Mouse (Mus musculus): Measurements from ENCODE around the gene Dusp3. TPM values are rescaled to one million over a fixed set of nuclear protein-coding genes. Genes with fewer than 3 reads are reported as not detected.
A peak's percentile ranks its signal among the peaks of the same experiment; 100 is the strongest.

Dusp3 gene
- polyA plus RNA-seq, 1 experiment from 2014 or later = 33.8 TPM

- ATAC-seq (replicated peaks; ENCODE audit: low FRiP score) = no peak
- H3K36me3 ChIP-seq = peaks cover 5% of the 10 kb centered on the region; the same call in 1 of the 2 replicates
- H3K9me3 ChIP-seq (replicated peaks) = no peaks in the 10 kb centered on the region
- peak overlapping the region; percentile 94 for H3K4me2 ChIP-seq
- H3K4me1 ChIP-seq = peaks cover 38% of the 10 kb centered on the region
- WGBS = 4% methylated on average over 23 of the region's 23 CpGs
- H3K27ac ChIP-seq = peak overlapping the region; percentile 88
- peak overlapping the region; percentile 53 for H3K9ac ChIP-seq
- H3K4me3 ChIP-seq (replicated peaks) = peak overlapping the region; percentile 66
- H3K27me3 ChIP-seq = peaks cover 59% of the 10 kb centered on the region
Measured at GRCm38 (mm10) chr11:102025991-102026660, 39.3 kb upstream of the Dusp3 start.

- Histone ChIP-seq H3K9me3 (replicated peaks) (no peaks in the 10 kb centered on the region), H3K4me2 (peak overlapping the region; percentile 94), H3K9ac (peak overlapping the region; percentile 12; the same call in 1 of the 2 replicates), H3K4me1 (peaks cover 38% of the 10 kb centered on the region), H3K4me3 (replicated peaks) (no peak overlapping the region), H3K27me3 (peaks cover 56% of the 10 kb centered on the region), H3K36me3 (peaks cover 5% of the 10 kb centered on the region; the same call in 1 of the 2 replicates), H3K27ac (no peak overlapping the region)
- WGBS = 38% methylated on average over 7 of the region's 7 CpGs
- no peak for ATAC-seq (replicated peaks; ENCODE audit: low FRiP score)
Measured at GRCm38 (mm10) chr11:102025354-102025753, 38.5 kb upstream of the Dusp3 start.

GRCm38 (mm10) chr11:102024875-102025274 is 38.1 kb upstream of the Dusp3 start:
- peaks cover 52% of the 10 kb centered on the region for H3K27me3 ChIP-seq
- no peak for ATAC-seq (replicated peaks; ENCODE audit: low FRiP score)
- peaks cover 5% of the 10 kb centered on the region; the same call in 1 of the 2 replicates for H3K36me3 ChIP-seq
- no peaks in the 10 kb centered on the region for H3K9me3 ChIP-seq (replicated peaks)
- H3K4me2 ChIP-seq = peak overlapping the region; percentile 94; the same call in 1 of the 2 replicates
- no peak overlapping the region for H3K27ac ChIP-seq
- H3K4me1 ChIP-seq = peaks cover 35% of the 10 kb centered on the region
- H3K4me3 ChIP-seq (replicated peaks) = no peak overlapping the region
- WGBS = 77% methylated on average over 4 of the region's 4 CpGs
- no peak overlapping the region for H3K9ac ChIP-seq

GRCm38 (mm10) chr11:102024084-102024758 is 37.4 kb upstream of the Dusp3 start:
- no peak for ATAC-seq (replicated peaks; ENCODE audit: low FRiP score)
- H3K27ac ChIP-seq = no peak overlapping the region
- H3K4me1 ChIP-seq = peaks cover 35% of the 10 kb centered on the region
- H3K9ac ChIP-seq = no peak overlapping the region
- H3K9me3 ChIP-seq (replicated peaks) = no peaks in the 10 kb centered on the region
- H3K4me2 ChIP-seq = no peak overlapping the region
- WGBS = 77% methylated on average over 6 of the region's 6 CpGs
- peaks cover 46% of the 10 kb centered on the region for H3K27me3 ChIP-seq
- H3K36me3 ChIP-seq = peaks cover 5% of the 10 kb centered on the region; the same call in 1 of the 2 replicates
- no peak overlapping the region for H3K4me3 ChIP-seq (replicated peaks)

GRCm38 (mm10) chr11:102023406-102023805 is 36.6 kb upstream of the Dusp3 start:
- Histone ChIP-seq H3K4me1 (peaks cover 35% of the 10 kb centered on the region), H3K36me3 (peaks cover 5% of the 10 kb centered on the region; the same call in 1 of the 2 replicates), H3K4me3 (replicated peaks) (no peak overlapping the region), H3K9ac (no peak overlapping the region), H3K9me3 (replicated peaks) (no peaks in the 10 kb centered on the region), H3K27ac (no peak overlapping the region), H3K27me3 (peaks cover 43% of the 10 kb centered on the region), H3K4me2 (no peak overlapping the region)
- no peak for ATAC-seq (replicated peaks; ENCODE audit: low FRiP score)
- WGBS = 79% methylated on average over 13 of the region's 13 CpGs

- WGBS = 77% methylated on average over 5 of the region's 5 CpGs
- Histone ChIP-seq H3K9ac (no peak overlapping the region), H3K27ac (no peak overlapping the region), H3K4me3 (replicated peaks) (no peak overlapping the region), H3K9me3 (replicated peaks) (no peaks in the 10 kb centered on the region), H3K4me2 (no peak overlapping the region), H3K4me1 (peaks cover 19% of the 10 kb centered on the region), H3K36me3 (peaks cover 13% of the 10 kb centered on the region), H3K27me3 (peaks cover 37% of the 10 kb centered on the region)
- no peak for ATAC-seq (replicated peaks; ENCODE audit: low FRiP score)
Measured at GRCm38 (mm10) chr11:102021196-102021595, 34.4 kb upstream of the Dusp3 start.

GRCm38 (mm10) chr11:102019736-102020135 is 32.9 kb upstream of the Dusp3 start:
- Histone ChIP-seq H3K4me1 (peaks cover 21% of the 10 kb centered on the region), H3K9me3 (replicated peaks) (no peaks in the 10 kb centered on the region), H3K4me2 (no peak overlapping the region), H3K27me3 (peaks cover 23% of the 10 kb centered on the region), H3K36me3 (peaks cover 13% of the 10 kb centered on the region), H3K27ac (no peak overlapping the region), H3K4me3 (replicated peaks) (no peak overlapping the region), H3K9ac (no peak overlapping the region)
- WGBS = 81% methylated on average over 9 of the region's 9 CpGs
- ATAC-seq (replicated peaks; ENCODE audit: low FRiP score) = no peak

GRCm38 (mm10) chr11:102016136-102016535 is 29.3 kb upstream of the Dusp3 start:
- WGBS = 92% methylated on average over 1 of the region's 1 CpGs
- ATAC-seq (replicated peaks; ENCODE audit: low FRiP score) = no peak
- no peak overlapping the region for H3K4me2 ChIP-seq
- peaks cover 14% of the 10 kb centered on the region for H3K4me1 ChIP-seq
- H3K9ac ChIP-seq = no peak overlapping the region
- H3K27ac ChIP-seq = 0 out of 2 replicates have a peak overlapping the region, but pooled peaks have one; percentile 27
- H3K36me3 ChIP-seq = peaks cover 15% of the 10 kb centered on the region; the same call in 1 of the 2 replicates
- no peaks in the 10 kb centered on the region for H3K9me3 ChIP-seq (replicated peaks)
- H3K27me3 ChIP-seq = peaks cover 5% of the 10 kb centered on the region; the same call in 1 of the 2 replicates
- no peak overlapping the region for H3K4me3 ChIP-seq (replicated peaks)

GRCm38 (mm10) chr11:102015472-102015871 is 28.7 kb upstream of the Dusp3 start:
- 0 out of 2 replicates have a peak, but pooled peaks have one; percentile 22 for ATAC-seq (replicated peaks; ENCODE audit: low FRiP score)
- Histone ChIP-seq H3K27me3 (peaks cover 10% of the 10 kb centered on the region; the same call in 1 of the 2 replicates), H3K4me3 (replicated peaks) (no peak overlapping the region), H3K9ac (no peak overlapping the region), H3K4me2 (no peak overlapping the region), H3K4me1 (peaks cover 14% of the 10 kb centered on the region), H3K27ac (no peak overlapping the region), H3K36me3 (peaks cover 18% of the 10 kb centered on the region; the same call in 1 of the 2 replicates), H3K9me3 (replicated peaks) (no peaks in the 10 kb centered on the region)
- WGBS = 53% methylated on average over 6 of the region's 6 CpGs

GRCm38 (mm10) chr11:102013201-102013600 is 26.4 kb upstream of the Dusp3 start:
- H3K27me3 ChIP-seq = peaks cover 11% of the 10 kb centered on the region; the same call in 1 of the 2 replicates
- H3K9me3 ChIP-seq (replicated peaks) = no peaks in the 10 kb centered on the region
- no peak overlapping the region for H3K4me2 ChIP-seq
- peaks cover 23% of the 10 kb centered on the region; the same call in 1 of the 2 replicates for H3K36me3 ChIP-seq
- 79% methylated on average over 8 of the region's 8 CpGs for WGBS
- peaks cover 14% of the 10 kb centered on the region for H3K4me1 ChIP-seq
- H3K4me3 ChIP-seq (replicated peaks) = no peak overlapping the region
- ATAC-seq (replicated peaks; ENCODE audit: low FRiP score) = no peak
- H3K27ac ChIP-seq = no peak overlapping the region
- no peak overlapping the region for H3K9ac ChIP-seq

- no peaks in the 10 kb centered on the region for H3K9me3 ChIP-seq (replicated peaks)
- H3K27ac ChIP-seq = no peak overlapping the region
- WGBS = 85% methylated on average over 8 of the region's 8 CpGs
- ATAC-seq (replicated peaks; ENCODE audit: low FRiP score) = no peak
- peaks cover 20% of the 10 kb centered on the region; the same call in 1 of the 2 replicates for H3K27me3 ChIP-seq
- no peak overlapping the region for H3K9ac ChIP-seq
- no peak overlapping the region for H3K4me3 ChIP-seq (replicated peaks)
- H3K36me3 ChIP-seq = peaks cover 16% of the 10 kb centered on the region; the same call in 1 of the 2 replicates
- H3K4me1 ChIP-seq = peaks cover 14% of the 10 kb centered on the region
- no peak overlapping the region for H3K4me2 ChIP-seq
Measured at GRCm38 (mm10) chr11:102011510-102011909, 24.7 kb upstream of the Dusp3 start.

GRCm38 (mm10) chr11:102010140-102010539 is 23.3 kb upstream of the Dusp3 start:
- H3K27me3 ChIP-seq = peaks cover 20% of the 10 kb centered on the region; the same call in 1 of the 2 replicates
- no peak overlapping the region for H3K4me2 ChIP-seq
- H3K4me1 ChIP-seq = peaks cover 2% of the 10 kb centered on the region
- 59% methylated on average over 13 of the region's 13 CpGs for WGBS
- H3K4me3 ChIP-seq (replicated peaks) = no peak overlapping the region
- ATAC-seq (replicated peaks; ENCODE audit: low FRiP score) = no peak
- no peaks in the 10 kb centered on the region for H3K9me3 ChIP-seq (replicated peaks)
- no peak overlapping the region for H3K9ac ChIP-seq
- peaks cover 17% of the 10 kb centered on the region for H3K36me3 ChIP-seq
- no peak overlapping the region for H3K27ac ChIP-seq

Measured in kidney, embryonic 15.5 days (tissue).